Mouse (Mus musculus) heart, postnatal 25 days (tissue): ENCODE measurements around the gene Acox3. TPM values are rescaled to one million over a fixed set of nuclear protein-coding genes. Genes with fewer than 3 reads are reported as not detected.

Source experiments
- DNase-seq: peaks from one replicate; pipeline ENCODE4 v3.0.0; 2022; ENCODE audit warnings: low spot score
- intact Hi-C: fragments of 180-260 bp; cut with DNase I; formaldehyde crosslinking; loops from one replicate; pipeline ENCODE4 v1.15.1; 2025
- total RNA-seq, 2 experiments: library from RNA; stranded (reverse); gene quantifications; 2 replicates each; pipeline ENCODE4 v1.2.3; 2021

Gene Acox3
- total RNA-seq, result 10 to 100 TPM; 23.3 to 27.2 TPM

- peak; percentile 92 for DNase-seq
- intact Hi-C loops, result no loop called here
Measured at GRCm38 (mm10) chr5:35582445-35583220, at the start of gene Acox3. Gene Acox3, plus strand, starts transcription at chr5:35583040.

- intact Hi-C loops, result no loop called here
- no peak for DNase-seq
Measured at GRCm38 (mm10) chr5:35536271-35536670, 46.6 kb upstream of the Acox3 start.

GRCm38 (mm10) chr5:35537474-35537873 lies 45.4 kb upstream of the Acox3 start:
- no peak for DNase-seq
- intact Hi-C loops, result no loop called here

DNA sequence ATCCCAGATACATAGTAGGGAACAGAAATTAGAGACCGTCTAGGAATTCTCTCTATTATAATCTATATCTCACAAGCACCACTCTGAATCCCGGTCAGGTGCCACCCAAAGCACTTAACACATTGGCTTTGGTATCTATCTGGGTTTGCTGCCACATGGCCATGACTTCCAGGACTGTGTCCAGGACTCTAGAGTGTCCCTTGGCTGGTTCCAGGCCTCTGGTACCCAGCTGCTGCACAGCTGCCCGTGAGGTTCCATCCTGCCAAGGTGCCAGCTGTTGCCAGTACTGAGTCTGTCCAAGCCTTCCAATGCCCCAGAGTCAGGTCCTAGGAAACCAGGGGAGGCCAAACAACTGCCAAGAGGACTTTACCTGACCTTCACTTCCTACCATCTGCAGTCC lies 44.8 kb upstream of the Acox3 start:
- no peak for DNase-seq
- intact Hi-C loops, result no loop called here

DNA sequence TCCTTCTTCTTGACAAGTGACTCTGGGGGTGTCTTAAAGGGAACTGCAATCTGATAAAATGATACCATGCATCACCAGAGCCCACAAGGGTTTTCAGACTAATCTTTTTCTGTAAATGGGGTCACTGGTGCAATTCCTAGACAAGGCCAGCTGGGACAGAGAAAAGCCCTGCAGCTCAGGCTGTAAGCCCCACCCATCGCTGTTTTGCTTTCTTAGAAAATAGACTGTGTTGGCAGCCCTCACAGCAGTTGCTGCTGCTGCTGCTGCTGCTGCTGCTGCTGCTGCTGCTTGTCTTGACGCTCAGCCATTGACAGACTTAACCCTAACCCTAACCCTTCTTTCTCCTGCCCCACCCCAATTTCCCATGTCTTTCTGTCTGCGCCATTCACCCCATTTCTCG lies 43.3 kb upstream of the Acox3 start:
- intact Hi-C loops, result no loop called here
- DNase-seq, result no peak

GRCm38 (mm10) chr5:35540555-35540954 lies 42.3 kb upstream of the Acox3 start:
- intact Hi-C loops, result no loop called here
- DNase-seq, result no peak

- intact Hi-C loops, result no loop called here
- no peak for DNase-seq
Measured at GRCm38 (mm10) chr5:35541059-35541790, 41.6 kb upstream of the Acox3 start.

- intact Hi-C loops, result no loop called here
- no peak for DNase-seq
Measured at GRCm38 (mm10) chr5:35546127-35546526, 36.7 kb upstream of the Acox3 start.

DNA sequence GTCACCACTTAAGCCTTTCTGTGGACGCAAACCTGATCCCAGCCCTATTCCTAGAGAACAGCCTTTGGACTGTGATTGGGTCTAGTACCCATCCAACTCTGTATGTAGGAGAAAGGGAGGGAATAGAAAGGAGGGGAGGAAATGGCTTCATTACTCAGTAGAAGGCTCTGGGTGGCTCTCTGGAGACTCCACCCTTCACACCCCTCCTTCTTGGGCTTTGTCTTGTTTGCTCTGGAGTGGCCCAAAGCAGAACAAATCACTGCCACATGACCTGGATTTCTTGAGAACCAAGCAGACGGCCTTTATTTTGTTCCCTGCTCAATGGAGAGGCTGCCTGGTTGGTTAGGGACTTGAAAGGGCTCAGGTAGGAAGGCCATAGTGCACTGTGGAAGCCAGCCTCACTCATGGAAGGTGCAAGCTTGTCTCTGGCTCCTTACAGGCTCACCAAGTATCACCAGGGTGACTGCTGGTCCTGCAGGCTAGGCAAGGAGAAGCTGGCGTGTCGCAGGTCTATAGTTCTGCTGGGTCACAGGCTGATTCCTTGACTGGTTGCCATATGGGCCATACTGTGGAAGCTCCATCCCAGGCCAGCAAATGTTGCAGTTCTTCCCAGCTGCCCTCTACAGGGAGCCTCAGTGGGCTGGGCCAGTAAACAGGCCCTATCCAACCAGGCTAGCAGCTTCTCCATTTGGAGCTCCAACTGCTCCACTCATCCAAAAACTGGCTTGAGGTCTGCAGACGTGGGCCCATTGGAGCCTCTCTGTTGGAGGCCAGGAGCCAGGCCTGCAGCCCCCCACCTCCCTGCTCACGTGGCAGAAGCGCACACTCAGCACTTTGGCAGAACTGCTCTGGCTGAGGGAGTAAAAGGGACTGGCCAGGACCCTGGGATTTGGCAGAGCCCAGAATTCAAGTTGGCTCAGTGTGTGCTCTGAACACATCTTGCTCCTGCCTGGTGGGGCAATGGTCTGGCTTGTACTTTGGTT lies 30.7 kb upstream of the Acox3 start:
- intact Hi-C loops, result no loop called here
- DNase-seq, result peak; percentile 31

DNA sequence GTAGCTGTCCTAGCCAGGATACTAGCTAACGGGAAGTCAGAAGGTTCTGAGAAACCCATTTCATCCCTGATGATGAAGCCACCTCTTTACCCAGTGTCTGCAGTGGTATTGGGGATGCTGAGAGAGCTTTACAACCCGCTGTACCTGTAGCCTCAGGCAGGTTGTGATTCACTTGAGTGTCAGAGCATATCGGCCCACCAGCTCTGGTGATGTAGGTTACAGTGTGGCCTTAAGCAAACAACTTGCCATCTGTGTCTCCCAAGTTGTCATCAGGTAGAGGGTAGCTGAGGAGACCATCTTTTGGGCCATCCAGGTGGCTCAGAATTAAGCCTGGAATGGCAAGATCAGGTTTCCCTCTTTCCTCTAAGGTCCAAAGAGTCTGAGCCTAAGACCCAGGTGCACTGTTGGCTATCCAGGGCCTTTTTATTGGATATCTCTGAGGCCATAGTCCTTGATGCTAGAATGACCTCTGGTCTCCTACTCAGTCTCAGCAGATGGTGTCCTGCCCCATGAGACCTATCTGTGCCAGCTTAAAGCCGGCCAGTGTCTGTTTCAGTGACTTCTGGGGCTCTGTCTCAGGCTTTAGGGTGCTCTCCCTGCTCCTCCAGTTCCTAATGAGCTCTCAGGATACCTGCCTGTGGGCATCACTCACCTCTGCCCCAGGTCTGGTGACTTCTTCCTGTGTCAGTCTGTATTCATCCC lies 29.9 kb upstream of the Acox3 start:
- no peak for DNase-seq

GRCm38 (mm10) chr5:35556393-35556792 lies 26.4 kb upstream of the Acox3 start:
- no peak for DNase-seq
- intact Hi-C loops, result no loop called here

More for the DNA sequence above, 29.9 kb upstream of the Acox3 start:
- intact Hi-C loops, result no loop called here

GRCm38 (mm10) chr5:35557946-35558621 lies 24.8 kb upstream of the Acox3 start:
- intact Hi-C loops, result no loop called here
- no peak for DNase-seq

- intact Hi-C loops, result no loop called here
- no peak for DNase-seq
Measured at GRCm38 (mm10) chr5:35559447-35559846, 23.4 kb upstream of the Acox3 start.

DNA sequence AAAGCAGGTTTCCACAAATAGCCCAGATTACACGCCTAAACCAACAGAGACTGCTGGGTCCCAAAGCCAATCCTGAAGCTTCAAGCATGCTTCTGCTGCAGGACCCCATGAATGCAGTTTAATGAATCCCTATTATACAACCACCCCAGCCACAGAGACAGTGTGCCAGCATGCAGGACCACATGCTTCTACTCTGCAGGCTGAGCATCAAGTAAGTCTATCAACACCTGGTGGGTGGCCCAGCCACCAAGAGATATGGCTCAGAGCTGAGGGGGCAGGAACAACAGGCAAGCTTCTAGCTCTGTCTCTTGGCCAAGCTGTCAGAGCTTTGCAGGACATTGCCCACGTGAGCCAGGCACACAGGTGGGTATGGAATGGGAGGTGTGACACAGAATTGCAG lies 20.2 kb upstream of the Acox3 start:
- intact Hi-C loops, result loop anchor here (2.0 kb wide), 1 partner anchor 40 kb away; no protein-coding TSS in a partner anchor
- no peak for DNase-seq

DNA sequence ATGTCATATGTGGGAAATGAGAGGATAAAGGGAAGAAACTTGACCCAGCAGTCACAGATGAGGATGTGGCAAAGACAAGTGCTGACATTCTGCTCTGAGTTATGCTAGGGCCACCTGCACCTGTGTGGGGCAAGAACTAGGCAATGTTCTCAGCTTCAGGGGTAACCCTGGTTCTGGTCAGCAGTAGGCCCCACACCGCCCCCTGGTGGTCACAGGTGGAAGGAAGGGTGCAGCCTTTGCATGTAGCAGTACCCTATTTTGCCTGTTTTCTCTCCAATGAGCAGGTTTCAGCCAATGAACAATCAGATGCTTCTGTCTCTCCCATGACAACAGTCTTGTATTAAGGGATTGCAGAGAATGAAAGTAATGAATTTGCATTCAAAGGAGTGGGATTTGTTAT lies 19.4 kb upstream of the Acox3 start:
- peak; percentile 26 for DNase-seq
- intact Hi-C loops, result loop anchor here (2.0 kb wide), 1 partner anchor 41 kb away; no protein-coding TSS in a partner anchor

DNA sequence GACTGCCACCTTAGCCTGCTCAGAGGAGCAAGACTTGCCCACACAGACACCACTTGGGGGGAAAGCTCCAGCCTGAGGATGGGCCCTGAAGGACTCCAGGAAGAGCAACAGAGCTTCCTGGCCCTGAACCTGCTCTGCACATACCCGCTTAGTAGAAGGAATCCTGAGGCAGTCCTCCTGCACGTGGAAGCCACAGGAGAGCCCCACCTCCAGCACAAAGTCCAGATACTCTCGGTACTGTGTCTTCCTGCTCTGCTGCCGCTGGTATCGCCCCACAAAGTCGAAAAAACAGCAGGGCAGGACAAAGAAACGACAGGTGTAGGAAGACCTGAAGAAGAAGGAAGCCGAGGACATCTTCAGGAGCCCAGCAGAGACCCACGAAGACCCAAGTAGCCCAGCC lies 17.6 kb upstream of the Acox3 start:
- DNase-seq, result no peak
- intact Hi-C loops, result no loop called here

- intact Hi-C loops, result no loop called here
Measured at GRCm38 (mm10) chr5:35566632-35567031, 16.2 kb upstream of the Acox3 start.

GRCm38 (mm10) chr5:35571546-35571945 lies 11.3 kb upstream of the Acox3 start:
- intact Hi-C loops, result no loop called here
- no peak for DNase-seq

More at GRCm38 (mm10) chr5:35566632-35567031, 16.2 kb upstream of the Acox3 start:
- no peak for DNase-seq
